Comparison of ENCODE assay signal across 8 mouse cellular contexts in genomic region chr12:79297884-79298636, GRCm38 (mm10). TPM values are rescaled to one million over a fixed set of nuclear protein-coding genes. Genes with fewer than 3 reads are reported as not detected.
A peak's percentile ranks its signal among the peaks of the same experiment; 100 is the strongest.
DNase-seq lines count a peak whose midpoint lies in the region; ATAC-seq and TF ChIP-seq lines count a peak whose summit lies in the region.

No protein-coding gene starts in this region.

- peak overlapping the region; percentile 68 for H3K4me3 ChIP-seq in heart, embryonic 15.5 days
- H3K4me3 ChIP-seq in brown adipose tissue, adult 24 weeks (ENCODE audit: insufficient read depth, low read depth, low read length): peak overlapping the region; percentile 94; the same call in 1 of the 2 replicates
- H3K4me3 ChIP-seq in hindbrain, postnatal 0 days (ENCODE audit: low read length): peak overlapping the region; percentile 50
- peak overlapping the region; percentile 68 for H3K4me3 ChIP-seq in midbrain, embryonic 15.5 days
- no peak overlapping the region for H3K4me3 ChIP-seq in thymus, adult 2 months (ENCODE audit: control insufficient read depth, insufficient read depth, low read length)

- H3K9me3 ChIP-seq in heart, embryonic 15.5 days (replicated peaks): no peaks in the 10 kb centered on the region
- H3K9me3 ChIP-seq in hindbrain, postnatal 0 days (ENCODE audit: low read length): no peaks in the 10 kb centered on the region
- no peaks in the 10 kb centered on the region for H3K9me3 ChIP-seq in midbrain, embryonic 15.5 days

- DNase-seq in heart, adult 11 months: no peak
- no peak for DNase-seq in hindbrain, postnatal 0 days (ENCODE audit: low spot score)
- DNase-seq in thymus, adult 2 months: no peak
- no peak for DNase-seq in urinary bladder, postnatal 4 days (ENCODE audit: low spot score in 2 of 2)
- DNase-seq in layer of hippocampus, adult 9-11 months: no peak

- peak overlapping the region; percentile 65 for H3K9ac ChIP-seq in heart, embryonic 15.5 days
- H3K9ac ChIP-seq in hindbrain, postnatal 0 days (replicated peaks; ENCODE audit: low read length): 0 out of 2 replicates have a peak overlapping the region, but pooled peaks have one; percentile 0
- no peak overlapping the region; the same call in 1 of the 2 replicates for H3K9ac ChIP-seq in midbrain, embryonic 15.5 days

- TF ChIP-seq POLR2A in thymus, adult 2 months (IDR thresholded peaks at IDR 0.05; ENCODE audit: control insufficient read depth, extremely low read depth, insufficient read depth, low read length, poor library complexity): no peak

- peaks cover 15% of the 10 kb centered on the region for H3K4me1 ChIP-seq in heart, embryonic 15.5 days (replicated peaks)
- H3K4me1 ChIP-seq in brown adipose tissue, adult 24 weeks (ENCODE audit: control insufficient read depth, insufficient read depth, insufficient read length, low read length): no peaks in the 10 kb centered on the region; the same call in 1 of the 2 replicates
- H3K4me1 ChIP-seq in hindbrain, postnatal 0 days (ENCODE audit: insufficient read depth, low read length): peaks cover 6% of the 10 kb centered on the region; the same call in 1 of the 2 replicates
- peaks cover 23% of the 10 kb centered on the region for H3K4me1 ChIP-seq in midbrain, embryonic 15.5 days
- H3K4me1 ChIP-seq in thymus, adult 2 months (replicated peaks; ENCODE audit: control insufficient read depth, insufficient read depth, low read length): peaks cover 5% of the 10 kb centered on the region

- H3K27ac ChIP-seq in heart, embryonic 15.5 days: no peak overlapping the region
- H3K27ac ChIP-seq in brown adipose tissue, adult 24 weeks (replicated peaks; ENCODE audit: low read depth, low read length): no peak overlapping the region
- no peak overlapping the region for H3K27ac ChIP-seq in hindbrain, postnatal 0 days
- H3K27ac ChIP-seq in midbrain, embryonic 15.5 days: no peak overlapping the region
- no peak overlapping the region for H3K27ac ChIP-seq in thymus, adult 2 months (ENCODE audit: control insufficient read depth, insufficient read depth, low read length)

- TF ChIP-seq CTCF in hindbrain, postnatal 0 days (IDR thresholded peaks at IDR 0.05; ENCODE audit: low read depth): no peak
- TF ChIP-seq CTCF in thymus, adult 2 months (IDR thresholded peaks at IDR 0.05; ENCODE audit: borderline replicate concordance, control insufficient read depth, extremely low read depth, insufficient read depth, low read length, poor library complexity): no peak

- ATAC-seq in heart, embryonic 15.5 days (replicated peaks; ENCODE audit: insufficient number of reproducible peaks, insufficient read depth, low FRiP score, low read depth): no peak
- no peak for ATAC-seq in hindbrain, postnatal 0 days
- ATAC-seq in midbrain, embryonic 15.5 days (replicated peaks): no peak

- H3K36me3 ChIP-seq in heart, embryonic 15.5 days: no peaks in the 10 kb centered on the region
- no peaks in the 10 kb centered on the region for H3K36me3 ChIP-seq in hindbrain, postnatal 0 days (ENCODE audit: insufficient read depth, low read length)
- H3K36me3 ChIP-seq in midbrain, embryonic 15.5 days (replicated peaks): no peaks in the 10 kb centered on the region
- H3K36me3 ChIP-seq in thymus, adult 2 months (ENCODE audit: control insufficient read depth, insufficient read depth, low read length): no peaks in the 10 kb centered on the region

- WGBS in heart, embryonic 15.5 days: 12% methylated on average over 15 of the region's 15 CpGs
- 14% methylated on average over 15 of the region's 15 CpGs for WGBS in hindbrain, postnatal 0 days
- 15% methylated on average over 15 of the region's 15 CpGs for whole genome bisulfite sequencing in midbrain, embryonic 15.5 days
- 4% methylated on average over 15 of the region's 15 CpGs for WGBS in thymus, adult 2 months

- H3K4me2 ChIP-seq in heart, embryonic 15.5 days: peak overlapping the region; percentile 91
- H3K4me2 ChIP-seq in hindbrain, postnatal 0 days (ENCODE audit: low read depth, low read length): peak overlapping the region; percentile 78
- H3K4me2 ChIP-seq in midbrain, embryonic 15.5 days: peak overlapping the region; percentile 95

- H3K27me3 ChIP-seq in heart, embryonic 15.5 days: no peaks in the 10 kb centered on the region
- H3K27me3 ChIP-seq in hindbrain, postnatal 0 days (ENCODE audit: insufficient read depth, low read length): no peaks in the 10 kb centered on the region
- H3K27me3 ChIP-seq in midbrain, embryonic 15.5 days (replicated peaks): no peaks in the 10 kb centered on the region
- no peaks in the 10 kb centered on the region for H3K27me3 ChIP-seq in thymus, adult 2 months (ENCODE audit: control insufficient read depth, insufficient read depth, low read length)

RNA-seq across cellular contexts. Expression of gene Rad51b, which starts 1.0 kb away (rescaled TPM):
- 3.3 and 4.7 TPM in 2 replicates for polyA plus RNA-seq in heart, embryonic 15.5 days (2015; fragmentation: Nextera tagmentation; extraction: Ambion mirVana)
- 0.63 and 0.75 TPM in 2 replicates for polyA plus RNA-seq in brown adipose tissue, adult 24 weeks (2012; ENCODE audit: insufficient read depth, insufficient read length, missing spikeins)
- total RNA-seq in hindbrain, postnatal 0 days (2014; rRNA removed): 1.1 and 1.4 TPM in 2 replicates
- 1.1 and 1.9 TPM in 2 replicates for polyA plus RNA-seq in hindbrain, postnatal 0 days (2015; fragmentation: Nextera tagmentation; extraction: Ambion mirVana)
- polyA plus RNA-seq in midbrain, embryonic 15.5 days (2015; fragmentation: Nextera tagmentation; extraction: Ambion mirVana): 1.3 and 1.4 TPM in 2 replicates
- 1.1 and 1.4 TPM in 2 replicates for polyA plus RNA-seq in thymus, adult 2 months (2012; rRNA removed)

RNA-seq across cellular contexts. Expression of gene Zfyve26, which starts 2.0 kb away (rescaled TPM):
- polyA plus RNA-seq in heart, embryonic 15.5 days (2015; fragmentation: Nextera tagmentation; extraction: Ambion mirVana): 8.1 and 9.9 TPM in 2 replicates
- polyA plus RNA-seq in brown adipose tissue, adult 24 weeks (2012; ENCODE audit: insufficient read depth, insufficient read length, missing spikeins): 8.6 and 11.1 TPM in 2 replicates
- 24.5 and 28.0 TPM in 2 replicates for total RNA-seq in hindbrain, postnatal 0 days (2014; rRNA removed)
- polyA plus RNA-seq in hindbrain, postnatal 0 days (2015; fragmentation: Nextera tagmentation; extraction: Ambion mirVana): 6.6 and 7.7 TPM in 2 replicates
- polyA plus RNA-seq in midbrain, embryonic 15.5 days (2015; fragmentation: Nextera tagmentation; extraction: Ambion mirVana): 9.5 and 12.2 TPM in 2 replicates
- polyA plus RNA-seq in thymus, adult 2 months (2012; rRNA removed): 39.0 and 44.0 TPM in 2 replicates
